Mouse (Mus musculus): ENCODE measurements at regions not wholly inside any gene's neighbourhood (a gene's known extent, or its start where the extent isn't known, plus 50 kb on each side); places are given as distances from the start of the nearest gene placed in this dataset.

GRCm38 (mm10) chr15:8850996-8851395 lies 116.8 kb upstream of the Ranbp3l start:
- no peak for TF ChIP-seq CTCF (IDR thresholded peaks at IDR 0.05; ENCODE audit: low read depth)
- no peak for TF ChIP-seq EP300 (optimal IDR thresholded peaks at IDR 0.05)
